Mouse (Mus musculus) brain, embryonic 14.5 days (tissue): ENCODE data around the gene Glrx5.

Experiments used
- CTCF ChIP-seq: fragments of 200-500 bp; IDR thresholded peaks from 2 replicates; pipeline ENCODE4 v1.5.1; 2012; ENCODE audit warnings: inconsistent platforms, mild to moderate bottlenecking, moderate library complexity, borderline replicate concordance; ENCODE audit not compliant: insufficient read depth, insufficient read length; ENCODE audit errors: extremely low read depth
- POLR2A ChIP-seq: fragments of 200-500 bp; IDR thresholded peaks from 2 replicates; pipeline ENCODE4 v1.6.1; 2012; ENCODE audit warnings: mild to moderate bottlenecking, inconsistent platforms, borderline replicate concordance; ENCODE audit not compliant: poor library complexity, insufficient read depth, insufficient read length, severe bottlenecking; ENCODE audit errors: extremely low read depth

- TF ChIP-seq CTCF (no peak), POLR2A (no peak)
Observed at GRCm38 (mm10) chr12:105008150-105008549, 24.3 kb upstream of the Glrx5 start.
